ENCODE assay signal across 11 mouse cellular contexts in genomic region chr17:5286571-5287209, GRCm38 (mm10).
DNase-seq lines count a peak whose midpoint lies in the region; ATAC-seq lines count a peak whose summit lies in the region.
"Had no signal": no experiment of that assay in that cellular context is flagged by ENCODE, and none has a peak within 500 bp of the region (broad histone marks: within the 10 kb centered on the region; RNA-seq: fewer than 3 reads in every experiment).

No protein-coding gene starts in this region.

- no peak for DNase-seq in midbrain, embryonic 11.5 days (ENCODE audit: low spot score, missing footprints)
- peak; percentile 57 to 68 for DNase-seq in cerebellum, postnatal 25 days
- DNase-seq in layer of hippocampus, adult 18-20 months (ENCODE audit: low spot score in 2 of 2) = peak; percentile 84 to 94
- DNase-seq in urinary bladder, postnatal 10 days (ENCODE audit: low spot score) = no peak
- DNase-seq in thymus, postnatal 10 days (ENCODE audit: low spot score in 2 of 2) = no peak
- DNase-seq in thymus, adult 18-20 months = no peak

- ATAC-seq in midbrain, embryonic 13.5 days = 0 out of 2 replicates have a peak, but pooled peaks have one; percentile 22
- ATAC-seq in midbrain, embryonic 11.5 days (ENCODE audit: low FRiP score) = no peak
- peak; percentile 36; the same call in 1 of the 2 replicates for ATAC-seq in neural tube, embryonic 14.5 days (ENCODE audit: low read depth)
- ATAC-seq: Patski had no signal

- H3K4me1 ChIP-seq in midbrain, embryonic 13.5 days (replicated peaks) = peaks cover 41% of the 10 kb centered on the region
- peaks cover 5% of the 10 kb centered on the region for H3K4me1 ChIP-seq in midbrain, embryonic 11.5 days (ENCODE audit: control insufficient read depth, insufficient read depth, low read length)
- H3K4me1 ChIP-seq in neural tube, embryonic 14.5 days (ENCODE audit: control insufficient read depth, insufficient read depth, low read length) = peaks cover 25% of the 10 kb centered on the region

- no peak overlapping the region for H3K4me2 ChIP-seq in midbrain, embryonic 13.5 days (replicated peaks)
- no peak overlapping the region for H3K4me2 ChIP-seq in midbrain, embryonic 11.5 days
- no peak overlapping the region for H3K4me2 ChIP-seq in neural tube, embryonic 14.5 days (ENCODE audit: low read depth, low read length)
- H3K4me2 ChIP-seq: embryonic facial prominence, embryonic 12.5 days had no signal

- no peak overlapping the region for H3K9ac ChIP-seq in midbrain, embryonic 13.5 days (replicated peaks)
- no peak overlapping the region for H3K9ac ChIP-seq in midbrain, embryonic 11.5 days (ENCODE audit: low read length)
- 0 out of 2 replicates have a peak overlapping the region, but pooled peaks have one; percentile 13 for H3K9ac ChIP-seq in neural tube, embryonic 14.5 days (replicated peaks; ENCODE audit: low read depth, low read length)
- H3K9ac ChIP-seq: embryonic facial prominence, embryonic 12.5 days; liver, embryonic 14.5 days had no signal

- 58% methylated on average over 15 of the region's 15 CpGs for WGBS in midbrain, embryonic 13.5 days
- 87% methylated on average over 15 of the region's 15 CpGs for WGBS in midbrain, embryonic 11.5 days
- WGBS in neural tube, embryonic 14.5 days = 43% methylated on average over 15 of the region's 15 CpGs

- no peak overlapping the region for H3K4me3 ChIP-seq in midbrain, embryonic 13.5 days (replicated peaks)
- H3K4me3 ChIP-seq in midbrain, embryonic 11.5 days (ENCODE audit: low read depth, low read length) = no peak overlapping the region
- no peak overlapping the region for H3K4me3 ChIP-seq in neural tube, embryonic 14.5 days (ENCODE audit: low read depth, low read length)
- H3K4me3 ChIP-seq: embryonic facial prominence, embryonic 12.5 days had no signal

- peaks cover 17% of the 10 kb centered on the region for H3K36me3 ChIP-seq in midbrain, embryonic 13.5 days
- peaks cover 3% of the 10 kb centered on the region; the same call in 1 of the 2 replicates for H3K36me3 ChIP-seq in midbrain, embryonic 11.5 days (ENCODE audit: control insufficient read depth, insufficient read depth, low read length)
- H3K36me3 ChIP-seq in neural tube, embryonic 14.5 days (ENCODE audit: control insufficient read depth, insufficient read depth, low read length) = peaks cover 7% of the 10 kb centered on the region; the same call in 1 of the 2 replicates

- no peaks in the 10 kb centered on the region for H3K9me3 ChIP-seq in midbrain, embryonic 13.5 days
- H3K9me3 ChIP-seq in midbrain, embryonic 11.5 days (ENCODE audit: control insufficient read depth, low read length) = no peaks in the 10 kb centered on the region
- no peaks in the 10 kb centered on the region for H3K9me3 ChIP-seq in neural tube, embryonic 14.5 days (ENCODE audit: control insufficient read depth, low read length)
- H3K9me3 ChIP-seq: embryonic facial prominence, embryonic 12.5 days had no signal

- H3K27me3 ChIP-seq in midbrain, embryonic 13.5 days = no peaks in the 10 kb centered on the region
- no peaks in the 10 kb centered on the region for H3K27me3 ChIP-seq in midbrain, embryonic 11.5 days (ENCODE audit: control insufficient read depth, insufficient read depth, low read length)
- no peaks in the 10 kb centered on the region for H3K27me3 ChIP-seq in neural tube, embryonic 14.5 days (ENCODE audit: control insufficient read depth, insufficient read depth, low read length)
- H3K27me3 ChIP-seq: embryonic facial prominence, embryonic 12.5 days; Patski had no signal

- H3K27ac ChIP-seq in midbrain, embryonic 13.5 days = peak overlapping the region; percentile 63; the same call in 1 of the 2 replicates
- H3K27ac ChIP-seq in midbrain, embryonic 11.5 days (ENCODE audit: low read depth, low read length) = no peak overlapping the region
- peak overlapping the region; percentile 30; the same call in 1 of the 2 replicates for H3K27ac ChIP-seq in neural tube, embryonic 14.5 days (ENCODE audit: low read depth, low read length)
- H3K27ac ChIP-seq: liver, embryonic 14.5 days had no signal

Comparison
In these comparisons a context has a peak if more than half of its experiments do, and no peak if none do; other contexts are left out.
1. DNase-seq: peak in cerebellum, postnatal 25 days (2 of 2) and layer of hippocampus, adult 18-20 months (2 of 2); none in midbrain, embryonic 11.5 days (single experiment), urinary bladder, postnatal 10 days (single experiment), thymus, postnatal 10 days (0 of 2) and thymus, adult 18-20 months (0 of 2).